Mouse (Mus musculus) hindbrain, embryonic 11.5 days (tissue): ENCODE measurements around the gene Slc1a4. TPM values are rescaled to one million over a fixed set of nuclear protein-coding genes. Genes with fewer than 3 reads are reported as not detected.

Source experiments
- ATAC-seq: fragments of 200-750 bp; cut with Nextera tagmentation; 2 replicates; pipeline ENCODE4 v1.8.0; 2017; ENCODE audit warnings: mild to moderate bottlenecking, moderate TSS enrichment, moderate library complexity; ENCODE audit not compliant: low FRiP score
- DNase-seq: peaks from one replicate; pipeline ENCODE4 v3.0.0-alpha.2; 2015; ENCODE audit warnings: low spot score
- H3K27ac ChIP-seq: fragments of 300-500 bp; sonication (generic); 2 replicates; pipeline ENCODE4 v1.5.1; 2014; ENCODE audit warnings: mild to moderate bottlenecking, low read depth, low read length
- H3K27me3 ChIP-seq: fragments of 300-500 bp; sonication (generic); 2 replicates; pipeline ENCODE4 v1.6.1; 2014; ENCODE audit warnings: mild to moderate bottlenecking, low read length, moderate library complexity, mixed read lengths; ENCODE audit not compliant: control insufficient read depth, insufficient read depth
- H3K36me3 ChIP-seq: fragments of 300-500 bp; sonication (generic); 2 replicates; pipeline ENCODE4 v1.6.1; 2014; ENCODE audit warnings: mild to moderate bottlenecking, low read length, moderate library complexity, mixed read lengths; ENCODE audit not compliant: control insufficient read depth, insufficient read depth
- H3K4me1 ChIP-seq: fragments of 300-500 bp; sonication (generic); replicated peaks from 2 replicates; pipeline ENCODE4 v1.6.1; 2014; ENCODE audit warnings: low read length, mixed read lengths; ENCODE audit not compliant: control insufficient read depth, insufficient read depth
- H3K4me2 ChIP-seq: fragments of 300-500 bp; sonication (generic); replicated peaks from 2 replicates; pipeline ENCODE4 v1.6.1; 2014; ENCODE audit warnings: mild to moderate bottlenecking, low read depth, low read length
- H3K4me3 ChIP-seq: fragments of 300-500 bp; sonication (generic); 2 replicates; pipeline ENCODE4 v1.5.1; 2014; ENCODE audit warnings: low read depth, low read length
- H3K9ac ChIP-seq: fragments of 300-500 bp; sonication (generic); 2 replicates; pipeline ENCODE4 v1.6.1; 2014; ENCODE audit warnings: low read depth, low read length
- H3K9me3 ChIP-seq: fragments of 300-500 bp; sonication (generic); 2 replicates; pipeline ENCODE4 v1.6.1; 2016; ENCODE audit warnings: low read length; ENCODE audit not compliant: control insufficient read depth
- WGBS: fragments of 180-500 bp; shearing (Covaris S2); extraction: QIAGEN DNeasy Blood & Tissue Kit; methylation state at CpG from one replicate; pipeline ENCODE4 v1.1.7; 2014; 5-methylcytosine and 5-hydroxymethylcytosine counted together
- polyA plus RNA-seq: library from polyadenylated mRNA; unstranded; fragments of >200 nt; fragmentation: Nextera tagmentation; extraction: Ambion mirVana; gene quantifications from 2 replicates; pipeline ENCODE4 v1.2.1, GENCODE M21; 2014

Gene Slc1a4
- polyA plus RNA-seq = 19.3 and 19.4 TPM in 2 replicates

- Histone ChIP-seq H3K9ac (peak within 1 kb of the TSS; percentile 70), H3K36me3 (no peaks in the 10 kb centered on the region), H3K27ac (peak within 1 kb of the TSS; percentile 96), H3K4me2 (peak within 1 kb of the TSS; percentile 90), H3K4me3 (peak within 1 kb of the TSS; percentile 68), H3K27me3 (no peaks in the 10 kb centered on the region), H3K4me1 (0 out of 2 replicates have a peak, but pooled peaks cover 2% of the 10 kb centered on the region), H3K9me3 (no peaks in the 10 kb centered on the region)
- ATAC-seq (peak; percentile 98), DNase-seq (peak; percentile 98)
- under 1% methylated on average over 47 of the region's 48 CpGs for WGBS
Observed at GRCm38 (mm10) chr11:20332561-20333514, at the start of gene Slc1a4. Gene Slc1a4 (minus strand): TSS chr11:20332713.

- H3K36me3 ChIP-seq = no peaks in the 10 kb centered on the region
- H3K9me3 ChIP-seq = peaks cover 3% of the 10 kb centered on the region; the same call in 1 of the 2 replicates
- H3K27me3 ChIP-seq = no peaks in the 10 kb centered on the region
- no peak overlapping the region for H3K4me2 ChIP-seq
- ATAC-seq (no peak), DNase-seq (no peak)
- H3K27ac ChIP-seq = no peak overlapping the region
- no peak overlapping the region for H3K4me3 ChIP-seq
- 73% methylated on average over 4 of the region's 4 CpGs for WGBS
- H3K4me1 ChIP-seq = no peaks in the 10 kb centered on the region
- no peak overlapping the region for H3K9ac ChIP-seq
Observed at GRCm38 (mm10) chr11:20380106-20380505, 47.6 kb upstream of the Slc1a4 start.

- no peaks in the 10 kb centered on the region for H3K36me3 ChIP-seq
- H3K9me3 ChIP-seq = peaks cover 3% of the 10 kb centered on the region; the same call in 1 of the 2 replicates
- no peak overlapping the region for H3K9ac ChIP-seq
- ATAC-seq (no peak), DNase-seq (no peak)
- WGBS = 95% methylated on average over 7 of the region's 7 CpGs
- H3K4me3 ChIP-seq = no peak overlapping the region
- no peaks in the 10 kb centered on the region for H3K4me1 ChIP-seq
- H3K4me2 ChIP-seq = no peak overlapping the region
- no peak overlapping the region for H3K27ac ChIP-seq
- H3K27me3 ChIP-seq = no peaks in the 10 kb centered on the region
Observed at GRCm38 (mm10) chr11:20376642-20377041, 44.1 kb upstream of the Slc1a4 start.

GRCm38 (mm10) chr11:20372616-20373211, 40.2 kb upstream of the Slc1a4 start:
- ATAC-seq (no peak), DNase-seq (no peak)
- H3K4me3 ChIP-seq = no peak overlapping the region
- 88% methylated on average over 8 of the region's 8 CpGs for WGBS
- no peaks in the 10 kb centered on the region for H3K9me3 ChIP-seq
- H3K4me2 ChIP-seq = no peak overlapping the region
- H3K36me3 ChIP-seq = no peaks in the 10 kb centered on the region
- H3K4me1 ChIP-seq = no peaks in the 10 kb centered on the region
- H3K9ac ChIP-seq = no peak overlapping the region
- H3K27ac ChIP-seq = no peak overlapping the region
- H3K27me3 ChIP-seq = no peaks in the 10 kb centered on the region

- H3K4me1 ChIP-seq = no peaks in the 10 kb centered on the region
- H3K9me3 ChIP-seq = no peaks in the 10 kb centered on the region
- no peaks in the 10 kb centered on the region for H3K36me3 ChIP-seq
- no peak overlapping the region for H3K4me2 ChIP-seq
- no peak overlapping the region for H3K4me3 ChIP-seq
- no peaks in the 10 kb centered on the region for H3K27me3 ChIP-seq
- no peak overlapping the region for H3K9ac ChIP-seq
- WGBS = 91% methylated on average over 2 of the region's 2 CpGs
- no peak overlapping the region for H3K27ac ChIP-seq
- ATAC-seq (no peak), DNase-seq (no peak)
Observed at GRCm38 (mm10) chr11:20370486-20370885, 38.0 kb upstream of the Slc1a4 start.

- Histone ChIP-seq H3K4me2 (no peak overlapping the region), H3K27ac (no peak overlapping the region), H3K4me1 (no peaks in the 10 kb centered on the region), H3K9me3 (no peaks in the 10 kb centered on the region), H3K27me3 (no peaks in the 10 kb centered on the region), H3K36me3 (no peaks in the 10 kb centered on the region), H3K9ac (no peak overlapping the region), H3K4me3 (no peak overlapping the region)
- 92% methylated on average over 1 of the region's 1 CpGs for WGBS
- no peak for ATAC-seq
- no peak for DNase-seq
Observed at GRCm38 (mm10) chr11:20366456-20366855, 33.9 kb upstream of the Slc1a4 start.

- ATAC-seq (no peak), DNase-seq (no peak)
- Histone ChIP-seq H3K4me1 (no peaks in the 10 kb centered on the region), H3K9ac (no peak overlapping the region), H3K4me3 (no peak overlapping the region), H3K27me3 (no peaks in the 10 kb centered on the region), H3K36me3 (no peaks in the 10 kb centered on the region), H3K9me3 (no peaks in the 10 kb centered on the region), H3K27ac (no peak overlapping the region), H3K4me2 (no peak overlapping the region)
- WGBS = 68% methylated on average over 3 of the region's 3 CpGs
Observed at GRCm38 (mm10) chr11:20361354-20361753, 28.8 kb upstream of the Slc1a4 start.

GRCm38 (mm10) chr11:20357684-20358447, 25.4 kb upstream of the Slc1a4 start:
- no peak for ATAC-seq

More at GRCm38 (mm10) chr11:20357684-20358447, 25.4 kb upstream of the Slc1a4 start:
- Histone ChIP-seq H3K4me2 (no peak overlapping the region), H3K36me3 (no peaks in the 10 kb centered on the region), H3K4me1 (no peaks in the 10 kb centered on the region), H3K27ac (no peak overlapping the region), H3K27me3 (no peaks in the 10 kb centered on the region), H3K9ac (no peak overlapping the region), H3K9me3 (no peaks in the 10 kb centered on the region), H3K4me3 (no peak overlapping the region)
- 73% methylated on average over 9 of the region's 9 CpGs for WGBS
- DNase-seq = peak; percentile 21
